Mouse (Mus musculus) kidney, adult 8-10 months (tissue): ENCODE data around the gene Phgr1.

ENCODE experiments used
- DNase-seq, 2 experiments: peaks; one replicate each; pipeline ENCODE4 v3.0.0; 2022

Phgr1 gene

GRCm38 (mm10) chr2:118751896-118752791, 20.4 kb upstream of the Phgr1 start:
- no peak for DNase-seq

DNA sequence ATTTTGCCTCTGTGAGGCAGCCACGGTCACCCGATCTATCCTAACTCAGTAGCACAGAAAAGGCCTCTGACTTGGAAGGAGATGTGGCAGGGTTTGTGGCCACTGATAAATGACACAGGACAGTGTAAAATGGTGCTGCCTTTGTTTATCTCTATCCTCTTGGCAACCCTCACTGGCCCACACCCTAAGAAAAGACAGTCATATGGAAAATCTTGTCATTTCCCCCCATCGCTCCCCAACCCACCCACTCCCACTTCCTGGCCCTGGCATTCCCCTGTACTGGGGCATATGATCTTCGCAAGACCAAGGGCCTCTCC, 19.8 kb upstream of the Phgr1 start:
- DNase-seq: no peak

GRCm38 (mm10) chr2:118754143-118754542, 18.4 kb upstream of the Phgr1 start:
- DNase-seq: no peak

DNA sequence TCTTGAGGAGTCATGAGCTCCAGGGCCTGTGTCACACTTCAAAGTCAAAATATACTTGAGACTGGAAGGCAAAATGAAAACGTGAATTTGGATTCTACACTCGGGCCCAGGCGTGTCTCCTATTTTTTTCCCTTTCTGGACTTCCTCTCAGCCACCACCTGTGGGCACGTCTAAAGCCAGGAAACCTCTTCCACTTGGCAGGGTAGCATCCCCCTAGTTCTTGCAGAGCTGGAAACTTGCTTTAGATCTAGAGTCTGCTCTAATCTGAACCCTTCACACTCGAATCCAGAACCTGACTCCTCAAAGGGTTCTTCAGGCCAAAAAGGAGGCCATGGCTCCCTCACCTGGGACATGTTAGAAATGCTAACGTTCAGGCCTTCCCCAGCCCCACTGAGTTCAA, 17.2 kb upstream of the Phgr1 start:
- no peak for DNase-seq

DNA sequence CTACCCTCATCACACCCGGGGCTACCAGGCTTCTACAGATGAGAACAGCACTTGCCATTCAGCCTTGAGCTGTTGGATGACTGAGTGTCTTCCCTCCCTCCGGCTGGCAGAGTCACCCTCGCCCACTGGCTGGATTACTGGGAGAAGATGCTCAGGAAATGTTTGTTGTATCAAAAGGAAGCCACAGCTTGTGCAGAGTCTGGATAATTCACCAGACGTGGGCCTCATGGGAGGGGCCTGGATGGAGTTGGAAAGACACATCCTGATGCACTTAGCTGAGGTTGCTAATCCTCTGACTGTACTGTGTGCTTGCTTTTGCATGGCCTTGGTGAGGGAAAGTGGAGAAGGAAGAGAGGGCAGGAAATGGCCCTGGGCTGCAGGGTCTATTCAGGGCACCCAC, 16.5 kb upstream of the Phgr1 start:
- no peak for DNase-seq

DNA sequence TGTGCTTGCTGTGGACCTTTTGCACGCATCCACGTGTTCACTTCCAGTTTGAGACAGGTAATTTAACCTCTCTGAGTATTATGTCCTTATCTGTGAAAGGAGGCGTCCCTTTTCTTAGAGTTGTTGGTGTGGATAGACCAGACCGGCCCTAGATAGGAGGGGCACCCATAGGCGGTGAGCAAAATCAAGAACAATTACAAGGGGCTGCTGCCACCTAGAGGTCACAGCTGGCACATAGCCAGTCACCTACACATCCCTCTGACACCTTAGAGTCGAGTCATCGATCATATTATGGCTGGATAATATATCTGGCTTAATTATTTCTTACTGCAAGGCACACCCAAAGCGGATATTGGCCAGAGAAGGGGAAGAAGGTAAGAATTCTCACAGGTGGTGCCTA, 12.7 kb upstream of the Phgr1 start:
- DNase-seq: peak; percentile 43 to 62

GRCm38 (mm10) chr2:118760311-118761025, 12.1 kb upstream of the Phgr1 start:
- no peak for DNase-seq

DNA sequence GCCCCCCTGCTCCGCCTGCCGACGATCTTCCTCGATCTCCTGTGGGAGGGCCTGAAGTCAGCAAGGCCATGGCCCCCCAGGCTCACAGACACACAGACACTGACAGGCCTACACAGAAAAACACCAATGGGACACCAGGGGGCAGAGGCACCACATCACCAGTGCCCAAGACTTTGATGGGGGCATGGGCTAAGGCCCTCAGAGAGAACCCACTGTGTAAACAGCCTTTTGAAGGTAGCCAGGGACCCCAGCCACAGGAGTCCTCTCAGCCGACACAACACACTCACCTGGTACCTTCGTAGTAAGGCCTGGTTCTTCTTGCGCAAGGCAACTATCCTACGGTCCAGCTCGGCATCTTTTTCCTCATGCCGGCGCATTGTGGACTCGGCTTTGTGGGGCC, 11.2 kb upstream of the Phgr1 start:
- DNase-seq: no peak

DNA sequence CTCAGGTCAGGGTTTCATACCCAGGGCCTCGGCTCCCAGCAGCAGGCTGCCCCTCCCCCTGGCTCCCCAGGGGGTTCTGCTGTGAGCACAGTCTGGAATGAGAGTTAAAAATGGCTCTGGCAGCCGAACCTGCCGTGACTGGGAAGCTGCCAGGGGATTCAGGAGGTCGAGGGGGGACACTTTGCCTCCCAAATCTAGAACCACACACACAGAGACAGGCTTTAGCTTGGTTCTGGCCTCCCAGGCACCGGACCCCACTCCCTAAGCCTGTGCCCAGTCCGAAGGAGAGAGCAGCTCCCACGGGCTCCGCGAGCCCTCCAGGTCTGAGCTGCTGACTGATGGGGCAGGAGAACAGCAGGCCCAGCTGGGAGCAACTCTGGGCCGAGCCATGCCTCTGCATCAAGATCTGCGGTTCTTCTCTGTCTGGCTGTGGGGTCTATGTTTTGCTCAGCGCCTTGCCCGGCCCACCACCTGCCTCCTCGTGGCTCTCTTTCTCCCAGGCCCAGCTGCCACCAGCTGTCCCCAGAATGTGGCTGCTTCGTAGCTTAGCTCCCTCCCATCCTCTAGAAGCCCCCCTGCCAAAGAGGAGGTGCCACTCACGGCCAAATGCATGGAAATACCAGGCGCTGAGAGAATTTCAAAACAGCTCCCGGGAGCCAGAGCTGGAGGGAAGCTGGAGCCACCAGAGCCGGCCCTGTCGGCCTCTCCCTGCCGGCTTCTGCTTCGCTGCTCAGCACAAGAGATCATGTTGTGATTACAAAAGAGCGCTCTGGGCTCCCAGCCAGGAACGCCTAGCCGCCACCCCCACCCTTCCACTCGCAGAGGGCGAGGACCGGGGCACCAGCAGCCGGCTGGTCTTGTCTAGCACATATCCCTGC, 10.4 kb upstream of the Phgr1 start, which contains the start of gene Ccdc9b:
TSS of gene Ccdc9b (minus strand) at position 756 of the 878 bp plus-strand sequence.
- DNase-seq: peak; percentile 94 to 96

- no peak for DNase-seq
Measured at GRCm38 (mm10) chr2:118762784-118763148, 9.8 kb upstream of the Phgr1 start.

DNA sequence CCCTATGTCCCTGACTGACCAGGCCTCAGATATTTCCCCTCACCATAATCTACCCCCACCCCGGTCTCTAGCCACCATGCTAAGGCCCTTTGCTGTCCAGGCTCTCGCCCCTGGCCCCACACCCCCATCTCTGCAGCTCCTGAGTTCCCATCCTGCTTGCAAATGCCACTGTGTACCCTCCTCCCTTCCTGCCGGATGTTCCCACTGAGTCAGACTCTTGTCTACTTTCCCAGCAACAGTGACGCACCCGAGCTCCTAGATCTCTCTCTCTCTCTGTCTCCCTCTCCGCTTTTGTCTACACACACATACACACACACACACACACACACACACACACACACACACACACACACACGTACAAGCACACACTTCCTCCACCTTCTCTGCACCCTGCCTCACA, 9.1 kb upstream of the Phgr1 start:
- no peak for DNase-seq

DNA sequence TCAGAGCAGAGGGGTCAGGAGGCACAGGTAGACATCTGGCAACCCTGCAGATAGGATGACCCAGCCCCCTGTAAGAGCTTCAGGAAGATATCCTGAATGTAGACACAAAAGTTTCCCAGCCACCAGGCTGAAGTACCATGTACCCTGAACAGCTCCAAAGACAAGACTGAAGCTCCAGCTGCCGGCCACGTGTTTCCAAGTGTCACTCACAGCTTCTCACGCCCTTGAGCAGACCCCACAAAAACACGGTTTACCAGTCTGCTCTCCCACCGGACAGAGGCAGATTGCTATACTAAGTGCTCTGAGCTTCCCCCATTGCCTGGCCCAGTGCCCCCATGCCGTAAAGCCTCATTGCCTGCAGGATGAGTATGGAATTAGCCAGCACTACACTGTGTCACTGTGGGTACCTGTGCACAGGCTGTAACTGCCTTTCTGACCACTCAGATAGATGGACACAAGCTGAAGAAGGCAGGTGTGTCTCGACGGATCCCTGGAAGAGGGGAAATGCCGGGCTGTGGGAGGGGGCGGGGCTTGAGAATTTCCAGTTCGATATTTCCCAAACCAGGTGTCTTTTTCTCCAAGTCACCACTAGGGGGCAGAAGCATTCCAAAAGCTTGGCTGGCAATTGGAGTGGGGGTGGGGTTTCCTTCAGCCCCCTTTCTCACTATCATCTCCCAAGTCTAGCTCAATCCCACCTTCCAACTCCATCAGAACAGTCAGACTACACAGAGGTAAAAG, 8.3 kb upstream of the Phgr1 start:
- DNase-seq: peak; percentile 44 to 50

GRCm38 (mm10) chr2:118764875-118765274, 7.7 kb upstream of the Phgr1 start:
- DNase-seq: no peak

- DNase-seq: no peak
Measured at GRCm38 (mm10) chr2:118766041-118767033, 6.2 kb upstream of the Phgr1 start.

DNA sequence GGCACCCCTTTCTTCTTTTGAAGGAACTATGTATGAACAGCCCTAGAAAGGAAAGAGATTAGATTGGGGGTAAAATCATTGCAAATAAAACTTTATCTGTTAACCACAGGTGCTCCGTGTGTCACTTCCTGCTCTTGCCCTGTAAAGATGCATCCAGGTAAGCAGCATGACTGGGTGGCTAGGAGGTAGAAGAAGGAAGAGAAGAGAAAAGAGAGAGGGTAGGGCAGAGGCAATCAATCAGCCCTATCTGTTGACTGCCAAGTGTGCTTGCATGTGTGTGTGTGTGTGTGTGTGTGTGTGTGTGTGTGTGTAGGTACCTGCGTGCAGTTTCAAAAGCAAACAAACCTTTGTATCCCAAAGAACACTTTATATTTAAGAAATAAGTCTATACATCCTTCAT, 2.0 kb downstream of the Phgr1 start:
- DNase-seq: no peak

DNA sequence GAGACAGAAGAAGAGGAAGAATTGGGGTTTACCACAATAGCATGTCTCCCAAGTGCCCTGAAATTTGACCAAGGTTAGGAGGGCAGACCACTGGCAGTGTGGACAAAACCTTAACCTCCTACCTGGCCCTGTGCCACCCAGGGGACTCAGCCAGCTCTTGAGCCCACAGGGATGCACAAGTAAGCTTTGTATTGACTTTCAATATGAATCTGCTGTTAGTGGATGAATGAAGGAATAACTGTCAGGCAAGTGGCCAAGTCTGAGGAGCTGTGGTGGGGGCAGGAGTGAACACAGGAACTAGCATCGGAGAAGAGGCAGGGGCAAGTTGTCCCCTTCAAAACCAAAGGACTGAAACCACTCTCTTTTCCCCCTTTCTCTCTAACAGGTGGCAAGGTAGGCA, 2.8 kb downstream of the Phgr1 start:
- no peak for DNase-seq

GRCm38 (mm10) chr2:118775846-118776245, 3.3 kb downstream of the Phgr1 start:
- DNase-seq: no peak

DNA sequence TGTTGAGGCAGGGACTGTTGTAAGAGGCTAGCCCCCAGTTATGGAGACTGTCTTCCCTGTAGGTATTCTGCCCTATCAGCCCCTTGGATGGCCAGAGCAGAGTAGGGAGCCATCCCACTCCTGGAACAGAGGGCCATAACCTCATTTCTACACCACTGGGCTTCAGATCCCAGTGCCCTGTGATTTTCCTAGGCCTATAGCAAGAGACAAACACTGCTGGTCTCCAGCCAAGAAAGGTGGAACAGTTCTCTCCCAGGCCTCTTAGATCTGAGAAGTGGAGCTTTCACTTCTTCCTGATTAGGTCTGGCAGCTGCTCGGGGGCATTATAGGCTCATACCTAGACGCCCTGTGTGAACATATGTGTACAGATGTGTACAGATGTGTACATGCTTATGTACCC, 3.7 kb downstream of the Phgr1 start:
- no peak for DNase-seq

DNA sequence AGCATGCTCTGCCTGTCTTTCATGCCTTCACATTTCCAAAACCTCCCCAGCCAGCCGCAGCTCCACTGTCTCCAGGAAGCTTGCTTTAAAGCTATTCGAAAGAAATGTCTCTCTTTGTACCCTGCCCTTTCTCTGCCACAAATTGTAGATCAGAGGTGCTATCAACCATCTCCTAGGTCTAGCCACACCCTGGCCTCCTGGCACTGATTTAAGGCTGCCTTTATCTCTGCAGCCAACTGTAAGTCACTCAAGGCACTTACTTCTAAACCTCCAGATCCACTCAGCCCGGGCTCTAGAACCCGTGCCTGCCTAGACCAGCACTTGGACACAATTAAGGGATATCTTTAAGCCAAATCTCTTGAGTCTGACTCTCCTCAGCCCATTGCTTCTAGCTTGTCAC, 5.8 kb downstream of the Phgr1 start:
- no peak for DNase-seq

GRCm38 (mm10) chr2:118779065-118779464, 6.5 kb downstream of the Phgr1 start:
- no peak for DNase-seq
